In the genomic region with DNA sequence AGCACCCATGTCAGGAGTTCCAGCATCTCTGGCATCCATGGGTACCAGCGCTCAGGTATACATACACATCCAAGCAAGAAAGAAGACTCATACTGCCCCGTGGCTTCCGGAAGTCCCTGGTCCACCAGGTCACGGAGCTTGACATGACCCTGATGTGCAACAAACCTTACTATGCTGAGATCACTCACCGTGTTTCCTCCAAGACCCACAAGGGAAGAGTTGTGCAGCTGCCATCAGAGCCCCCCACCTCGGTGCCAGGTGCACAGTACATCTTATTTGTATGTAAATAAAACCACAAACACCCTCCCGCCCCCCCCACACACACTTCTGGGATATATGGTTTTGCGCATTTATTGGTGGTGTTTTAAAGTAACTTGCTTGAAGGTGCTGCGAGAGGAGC, we compare ENCODE assay signal across 25 mouse cellular contexts. TPM values are rescaled to one million over a fixed set of nuclear protein-coding genes. Genes with fewer than 3 reads are reported as not detected.
DNase-seq lines count a peak whose midpoint lies in the region; ATAC-seq and TF ChIP-seq lines count a peak whose summit lies in the region.
"Had no signal": no experiment of that assay in that cellular context is flagged by ENCODE, and none has a peak within 500 bp of the region (broad histone marks: within the 10 kb centered on the region; RNA-seq: fewer than 3 reads in every experiment).

No protein-coding gene starts in this region.

- no peak for TF ChIP-seq POLR2A in spleen, adult 2 months (IDR thresholded peaks at IDR 0.05; ENCODE audit: low read depth, low read length)

- no peaks in the 10 kb centered on the region for H3K36me3 ChIP-seq in spleen, adult 2 months (ENCODE audit: control insufficient read depth, insufficient read depth, low read length)
- H3K36me3 ChIP-seq: embryonic facial prominence, embryonic 15.5 days; forebrain, embryonic 10.5 days; G1E; heart, embryonic 12.5 days; hindbrain, embryonic 10.5 days had no signal

- no peak overlapping the region for H3K4me3 ChIP-seq in spleen, adult 2 months (ENCODE audit: extremely low read depth, insufficient read depth, insufficient read length)
- H3K4me3 ChIP-seq: embryonic facial prominence, embryonic 15.5 days; erythroblast, embryonic 14.5 days; forebrain, embryonic 10.5 days; heart, embryonic 12.5 days; hindbrain, embryonic 10.5 days had no signal

- H3K27ac ChIP-seq in spleen, adult 2 months (ENCODE audit: insufficient read depth, low read length) = 0 out of 2 replicates have a peak overlapping the region, but pooled peaks have one; percentile 14
- H3K27ac ChIP-seq: embryonic facial prominence, embryonic 15.5 days; forebrain, embryonic 10.5 days; hindbrain, embryonic 10.5 days; hindbrain, embryonic 14.5 days had no signal

- H3K4me1 ChIP-seq in spleen, adult 2 months (ENCODE audit: control insufficient read depth, insufficient read depth, insufficient read length) = peaks cover 4% of the 10 kb centered on the region; the same call in 1 of the 2 replicates
- H3K4me1 ChIP-seq: embryonic facial prominence, embryonic 15.5 days; forebrain, embryonic 10.5 days; hindbrain, embryonic 10.5 days had no signal

- DNase-seq in spleen, adult 2 months (ENCODE audit: low read depth in 1 of 2, low spot score in 2 of 2) = peak in 1 of 2 experiments; percentile 16
- DNase-seq in spleen, postnatal 4 days (ENCODE audit: low spot score in 2 of 2) = no peak
- DNase-seq in thymus, postnatal 0 days (ENCODE audit: low spot score) = peak; percentile 66
- DNase-seq in thymus, postnatal 36 days = peak; percentile 48 to 76
- no peak for DNase-seq in heart, adult 11 months
- no peak for DNase-seq in cerebellum, postnatal 4 days (ENCODE audit: low spot score in 2 of 2)
- DNase-seq: cerebellum, adult 11 months; cerebellum, adult 8-10 months; embryo, embryonic 11 days had no signal

- H3K27me3 ChIP-seq in spleen, adult 2 months (ENCODE audit: control insufficient read depth, insufficient read depth, low read length) = no peaks in the 10 kb centered on the region
- H3K27me3 ChIP-seq: embryonic facial prominence, embryonic 15.5 days; heart, embryonic 12.5 days had no signal

- 47% methylated on average over 9 of the region's 9 CpGs for WGBS in spleen, adult 2 months

- peak; percentile 53; the same call in 1 of the 2 replicates for ATAC-seq in neutrophil, adult 5-6 weeks (ENCODE audit: extremely low read depth, insufficient number of reproducible peaks, low FRiP score, poor library complexity, severe bottlenecking)
- no peak for ATAC-seq in granulocyte monocyte progenitor cell, adult 5-6 weeks (replicated peaks; ENCODE audit: poor library complexity, severe bottlenecking)
- ATAC-seq: forebrain, embryonic 14.5 days had no signal

- TF ChIP-seq CTCF in spleen, adult 2 months (IDR thresholded peaks at IDR 0.05; ENCODE audit: extremely low read depth, insufficient read depth, insufficient read length, insufficient replicate concordance) = no peak

RNA-seq across cellular contexts. Expression of gene Lefty2, which starts 17.8 kb away (rescaled TPM):
- polyA plus RNA-seq in spleen, adult 2 months (2012; rRNA removed) = not detected in 2 replicates
- not detected in 2 replicates for total RNA-seq in neutrophil, adult 5-6 weeks (2017)
- polyA plus RNA-seq in thymus, postnatal 0 days (2015; fragmentation: Nextera tagmentation; extraction: Ambion mirVana) = 0.86 and 0.98 TPM in 2 replicates
- not detected in 2 replicates for total RNA-seq in granulocyte monocyte progenitor cell, adult 5-6 weeks (2014; fragmentation: Nextera tagmentation)
- not detected in 2 replicates for total RNA-seq in granulocyte monocyte progenitor cell, adult 5-6 weeks (2017)
- total RNA-seq: common myeloid progenitor, adult 5-6 weeks; gastrocnemius, adult 8-10 months; gastrocnemius, postnatal 4 days; heart, adult 8-10 months; heart, postnatal 25 days had no signal
- polyA plus RNA-seq: embryonic facial prominence, embryonic 11.5 days; erythroblast, embryonic 14.5 days; forebrain, embryonic 10.5 days; G1E had no signal

RNA-seq across cellular contexts. Expression of gene Sde2, which starts 24.2 kb away (rescaled TPM):
- polyA plus RNA-seq in spleen, adult 2 months (2012; rRNA removed) = 7.1 and 9.3 TPM in 2 replicates
- 33.0 and 38.8 TPM in 2 replicates for total RNA-seq in neutrophil, adult 5-6 weeks (2017)
- polyA plus RNA-seq in thymus, postnatal 0 days (2015; fragmentation: Nextera tagmentation; extraction: Ambion mirVana) = 34.4 and 38.7 TPM in 2 replicates
- total RNA-seq in granulocyte monocyte progenitor cell, adult 5-6 weeks (2014; fragmentation: Nextera tagmentation) = 18.0 and 23.5 TPM in 2 replicates
- total RNA-seq in granulocyte monocyte progenitor cell, adult 5-6 weeks (2017) = 29.5 and 29.8 TPM in 2 replicates

RNA-seq across cellular contexts. Expression of gene Pycr2, which starts 29.0 kb away (rescaled TPM):
- polyA plus RNA-seq in spleen, adult 2 months (2012; rRNA removed) = 41.7 and 53.9 TPM in 2 replicates
- total RNA-seq in neutrophil, adult 5-6 weeks (2017) = 16.7 and 19.3 TPM in 2 replicates
- polyA plus RNA-seq in thymus, postnatal 0 days (2015; fragmentation: Nextera tagmentation; extraction: Ambion mirVana) = 142 and 147 TPM in 2 replicates
- total RNA-seq in granulocyte monocyte progenitor cell, adult 5-6 weeks (2014; fragmentation: Nextera tagmentation) = 48.7 and 53.2 TPM in 2 replicates
- total RNA-seq in granulocyte monocyte progenitor cell, adult 5-6 weeks (2017) = 27.8 and 28.4 TPM in 2 replicates

RNA-seq across cellular contexts. Expression of gene Lefty1, which starts 59.7 kb away (rescaled TPM):
- 10.9 and 16.8 TPM in 2 replicates for polyA plus RNA-seq in spleen, adult 2 months (2012; rRNA removed)
- not detected in 2 replicates for total RNA-seq in neutrophil, adult 5-6 weeks (2017)
- 1.7 and 2.9 TPM in 2 replicates for polyA plus RNA-seq in thymus, postnatal 0 days (2015; fragmentation: Nextera tagmentation; extraction: Ambion mirVana)
- total RNA-seq in granulocyte monocyte progenitor cell, adult 5-6 weeks (2014; fragmentation: Nextera tagmentation) = 1.5 TPM in 1 of 2 replicates, not detected in the other
- total RNA-seq in granulocyte monocyte progenitor cell, adult 5-6 weeks (2017) = 0.47 TPM in 1 of 2 replicates, not detected in the other
- total RNA-seq: G1E had no signal
- polyA plus RNA-seq: G1E had no signal

Comparison
In these comparisons a context has a peak if more than half of its experiments do, and no peak if none do; other contexts are left out.
1. DNase-seq: peak in thymus, postnatal 0 days (single experiment) and thymus, postnatal 36 days (2 of 2); none in spleen, postnatal 4 days (0 of 2), heart, adult 11 months (single experiment) and cerebellum, postnatal 4 days (0 of 2).